Mouse (Mus musculus) heart, adult 8-10 months (tissue): ENCODE data around the gene Olfr1137. TPM values are rescaled to one million over a fixed set of nuclear protein-coding genes. Genes with fewer than 3 reads are reported as not detected.

Experiments
- DNase-seq: peaks from one replicate; pipeline ENCODE4 v3.0.0; 2022; ENCODE audit warnings: low spot score
- total RNA-seq, 4 experiments: library from RNA; stranded (reverse); gene quantifications; 2 replicates each; pipeline ENCODE4 v1.2.4; 2022

Olfr1137 gene
- total RNA-seq, result not detected

GRCm38 (mm10) chr2:87713079-87713478 lies at the start of gene Olfr1137:
Olfr1137 (minus strand) TSS chr2:87713179.
- no peak for DNase-seq

- no peak for DNase-seq
Measured at GRCm38 (mm10) chr2:87753891-87754290, 40.9 kb upstream of the Olfr1137 start, which contains the start of gene Olfr1141. Olfr1141 (minus strand) TSS chr2:87753991.

GRCm38 (mm10) chr2:87743452-87743851 lies 30.5 kb upstream of the Olfr1137 start, which contains the start of gene Olfr1140:
Olfr1140 (plus strand) TSS chr2:87743752.
- no peak for DNase-seq

- no peak for DNase-seq
Measured at GRCm38 (mm10) chr2:87739878-87740277, 26.9 kb upstream of the Olfr1137 start, which contains the start of gene Olfr1138. Olfr1138 (minus strand) TSS chr2:87739978.

GRCm38 (mm10) chr2:87693847-87694246 lies 19.1 kb downstream of the Olfr1137 start, which contains the start of gene Olfr1136:
Olfr1136 (minus strand) TSS chr2:87693947.
- DNase-seq, result no peak

GRCm38 (mm10) chr2:87673564-87673963 lies 39.4 kb downstream of the Olfr1137 start, which contains the start of gene Olfr1135:
Olfr1135 (minus strand) TSS chr2:87673664.
- DNase-seq, result no peak

Other genes starting within 250 kb of the Olfr1137 start
- not detected for gene Pramel7, start 216.1 kb downstream of the Olfr1137 start, total RNA-seq
- not detected for gene Pramel6, start 206.6 kb downstream of the Olfr1137 start, total RNA-seq
- not detected for gene Olfr153, start 181.4 kb downstream of the Olfr1137 start, total RNA-seq
- not detected for gene Olfr1128, start 167.6 kb downstream of the Olfr1137 start, total RNA-seq
- not detected for gene Olfr1129, start 139.3 kb downstream of the Olfr1137 start, total RNA-seq
- gene Olfr1130, start 107.0 kb downstream of the Olfr1137 start, total RNA-seq, result not detected
- gene Olfr1131, start 86.1 kb downstream of the Olfr1137 start, total RNA-seq, result not detected
- not detected for gene Olfr1132, start 75.6 kb downstream of the Olfr1137 start, total RNA-seq
- gene Olfr1133, start 65.8 kb downstream of the Olfr1137 start, total RNA-seq, result not detected
- gene Olfr1134, start 54.7 kb downstream of the Olfr1137 start, total RNA-seq, result not detected
- not detected for gene Olfr1135, start 39.5 kb downstream of the Olfr1137 start, total RNA-seq
- not detected for gene Olfr1136, start 19.2 kb downstream of the Olfr1137 start, total RNA-seq
- gene Olfr1138, start 26.8 kb upstream of the Olfr1137 start, total RNA-seq, result not detected
- not detected for gene Olfr1140, start 30.6 kb upstream of the Olfr1137 start, total RNA-seq
- not detected for gene Olfr1141, start 40.8 kb upstream of the Olfr1137 start, total RNA-seq
- not detected for gene Olfr152, start 66.3 kb upstream of the Olfr1137 start, total RNA-seq
- gene Olfr1143, start 87.4 kb upstream of the Olfr1137 start, total RNA-seq, result not detected
- not detected for gene Olfr1145, start 96.6 kb upstream of the Olfr1137 start, total RNA-seq
- gene Olfr1148, start 117.4 kb upstream of the Olfr1137 start, total RNA-seq, result not detected
- gene Olfr1150-ps1, start 130.8 kb upstream of the Olfr1137 start, total RNA-seq, result not detected
- not detected for gene Olfr1151, start 142.7 kb upstream of the Olfr1137 start, total RNA-seq
- gene Olfr1152, start 153.3 kb upstream of the Olfr1137 start, total RNA-seq, result not detected
- gene Olfr1153, start 181.8 kb upstream of the Olfr1137 start, total RNA-seq, result not detected
- not detected for gene Olfr1154, start 192.0 kb upstream of the Olfr1137 start, total RNA-seq
- gene Olfr1155, start 232.0 kb upstream of the Olfr1137 start, total RNA-seq, result not detected
- not detected for gene Olfr1156, start 239.9 kb upstream of the Olfr1137 start, total RNA-seq